Mouse (Mus musculus) heart, embryonic 12.5 days (tissue): ENCODE measurements around the gene Hdgfl2. TPM values are rescaled to one million over a fixed set of nuclear protein-coding genes. Genes with fewer than 3 reads are reported as not detected.

Source experiments
- ATAC-seq: fragments of 200-750 bp; cut with Nextera tagmentation; 2 replicates; pipeline ENCODE4 v1.8.0; 2017; ENCODE audit warnings: moderate TSS enrichment, moderate library complexity; ENCODE audit not compliant: insufficient number of reproducible peaks, low FRiP score
- H3K27ac ChIP-seq: fragments of 300-500 bp; sonication (generic); 2 replicates; pipeline ENCODE4 v1.5.1; 2016; ENCODE audit warnings: mild to moderate bottlenecking, moderate library complexity; ENCODE audit not compliant: poor library complexity, severe bottlenecking
- H3K27me3 ChIP-seq: fragments of 300-500 bp; sonication (generic); replicated peaks from 2 replicates; pipeline ENCODE4 v1.6.1; 2016; ENCODE audit warnings: mild to moderate bottlenecking, moderate library complexity
- H3K36me3 ChIP-seq: fragments of 300-500 bp; sonication (generic); 2 replicates; pipeline ENCODE4 v1.6.1; 2016; ENCODE audit warnings: mild to moderate bottlenecking, moderate library complexity
- H3K4me1 ChIP-seq: fragments of 300-500 bp; sonication (generic); replicated peaks from 2 replicates; pipeline ENCODE4 v1.6.1; 2016; ENCODE audit warnings: mild to moderate bottlenecking
- H3K4me2 ChIP-seq: fragments of 300-500 bp; sonication (generic); 2 replicates; pipeline ENCODE4 v1.6.1; 2016; ENCODE audit warnings: mild to moderate bottlenecking, moderate library complexity
- H3K4me3 ChIP-seq: fragments of 300-500 bp; sonication (generic); 2 replicates; pipeline ENCODE4 v1.5.1; 2016; ENCODE audit warnings: mild to moderate bottlenecking
- H3K9ac ChIP-seq: fragments of 300-500 bp; sonication (generic); 2 replicates; pipeline ENCODE4 v1.6.1; 2016; ENCODE audit warnings: mild to moderate bottlenecking, moderate library complexity
- H3K9me3 ChIP-seq: fragments of 300-500 bp; sonication (generic); replicated peaks from 2 replicates; pipeline ENCODE4 v1.6.1; 2016; ENCODE audit warnings: mild to moderate bottlenecking, moderate library complexity
- WGBS: fragments of 180-500 bp; shearing (Covaris S2); methylation state at CpG from one replicate; pipeline ENCODE4 v1.1.7; 2016; 5-methylcytosine and 5-hydroxymethylcytosine counted together
- polyA plus RNA-seq: library from polyadenylated mRNA; unstranded; fragments of >200 nt; fragmentation: Nextera tagmentation; extraction: Ambion mirVana; gene quantifications from 2 replicates; pipeline ENCODE4 v1.2.1, GENCODE M21; 2016

Gene Hdgfl2
- 93.1 and 95.1 TPM in 2 replicates for polyA plus RNA-seq

- peak within 1 kb of the TSS; percentile 92 for H3K4me3 ChIP-seq
- H3K4me1 ChIP-seq, result peaks cover 30% of the 10 kb centered on the region
- peak within 1 kb of the TSS; percentile 59 for H3K27ac ChIP-seq
- peaks cover 20% of the 10 kb centered on the region for H3K36me3 ChIP-seq
- H3K9me3 ChIP-seq, result no peaks in the 10 kb centered on the region
- no peaks in the 10 kb centered on the region for H3K27me3 ChIP-seq
- peak within 1 kb of the TSS; percentile 93 for H3K4me2 ChIP-seq
- peak; percentile 93 for ATAC-seq
- WGBS, result under 1% methylated on average over 61 of the region's 61 CpGs
- H3K9ac ChIP-seq, result peak within 1 kb of the TSS; percentile 92
Observed at GRCm38 (mm10) chr17:56078880-56079795, at the start of gene Hdgfl2. Gene Hdgfl2 (plus strand): TSS chr17:56079634.

- ATAC-seq, result no peak
- Histone ChIP-seq H3K36me3 (peaks cover 44% of the 10 kb centered on the region), H3K4me1 (peaks cover 88% of the 10 kb centered on the region), H3K9ac (no peak overlapping the region), H3K4me2 (no peak overlapping the region), H3K4me3 (no peak overlapping the region), H3K27ac (no peak overlapping the region), H3K9me3 (no peaks in the 10 kb centered on the region), H3K27me3 (no peaks in the 10 kb centered on the region)
- WGBS, result 86% methylated on average over 9 of the region's 9 CpGs
Observed at GRCm38 (mm10) chr17:56030238-56030870, 49.1 kb upstream of the Hdgfl2 start.

- peaks cover 84% of the 10 kb centered on the region for H3K4me1 ChIP-seq
- no peak overlapping the region for H3K4me2 ChIP-seq
- H3K4me3 ChIP-seq, result no peak overlapping the region
- WGBS, result 41% methylated on average over 5 of the region's 5 CpGs
- H3K36me3 ChIP-seq, result peaks cover 44% of the 10 kb centered on the region
- peak overlapping the region; percentile 20; the same call in 1 of the 2 replicates for H3K9ac ChIP-seq
- no peak overlapping the region for H3K27ac ChIP-seq
- no peaks in the 10 kb centered on the region for H3K9me3 ChIP-seq
- H3K27me3 ChIP-seq, result no peaks in the 10 kb centered on the region
- peak; percentile 34; the same call in 1 of the 2 replicates for ATAC-seq
Observed at GRCm38 (mm10) chr17:56030919-56031318, 48.5 kb upstream of the Hdgfl2 start.

GRCm38 (mm10) chr17:56031431-56031830 is 48.0 kb upstream of the Hdgfl2 start:
- Histone ChIP-seq H3K27ac (no peak overlapping the region), H3K27me3 (no peaks in the 10 kb centered on the region), H3K9me3 (no peaks in the 10 kb centered on the region), H3K4me2 (no peak overlapping the region), H3K4me3 (no peak overlapping the region), H3K4me1 (peaks cover 78% of the 10 kb centered on the region), H3K9ac (no peak overlapping the region), H3K36me3 (peaks cover 44% of the 10 kb centered on the region)
- WGBS, result 85% methylated on average over 7 of the region's 7 CpGs
- no peak for ATAC-seq

GRCm38 (mm10) chr17:56032127-56032733 is 47.2 kb upstream of the Hdgfl2 start:
- no peak overlapping the region for H3K4me3 ChIP-seq
- peak overlapping the region; percentile 26; the same call in 1 of the 2 replicates for H3K9ac ChIP-seq
- H3K4me1 ChIP-seq, result peaks cover 70% of the 10 kb centered on the region
- H3K27me3 ChIP-seq, result no peaks in the 10 kb centered on the region
- H3K4me2 ChIP-seq, result no peak overlapping the region
- H3K9me3 ChIP-seq, result no peaks in the 10 kb centered on the region
- H3K27ac ChIP-seq, result no peak overlapping the region
- peaks cover 43% of the 10 kb centered on the region for H3K36me3 ChIP-seq
- WGBS, result 73% methylated on average over 6 of the region's 6 CpGs
- no peak for ATAC-seq

- Histone ChIP-seq H3K4me2 (no peak overlapping the region), H3K9me3 (no peaks in the 10 kb centered on the region), H3K4me1 (peaks cover 64% of the 10 kb centered on the region), H3K27me3 (no peaks in the 10 kb centered on the region), H3K9ac (no peak overlapping the region), H3K36me3 (peaks cover 37% of the 10 kb centered on the region), H3K4me3 (no peak overlapping the region), H3K27ac (no peak overlapping the region)
- 75% methylated on average over 7 of the region's 7 CpGs for WGBS
- ATAC-seq, result no peak
Observed at GRCm38 (mm10) chr17:56032831-56033230, 46.6 kb upstream of the Hdgfl2 start.

GRCm38 (mm10) chr17:56034040-56034725 is 45.3 kb upstream of the Hdgfl2 start:
- Histone ChIP-seq H3K27ac (no peak overlapping the region), H3K9ac (peak overlapping the region; percentile 65), H3K4me3 (no peak overlapping the region), H3K36me3 (peaks cover 27% of the 10 kb centered on the region), H3K27me3 (no peaks in the 10 kb centered on the region), H3K4me1 (peaks cover 54% of the 10 kb centered on the region), H3K9me3 (no peaks in the 10 kb centered on the region), H3K4me2 (peak overlapping the region; percentile 72; the same call in 1 of the 2 replicates)
- no peak for ATAC-seq
- 81% methylated on average over 7 of the region's 7 CpGs for WGBS

- Histone ChIP-seq H3K4me3 (peak overlapping the region; percentile 88), H3K9me3 (no peaks in the 10 kb centered on the region), H3K4me2 (peak overlapping the region; percentile 72), H3K27ac (no peak overlapping the region), H3K4me1 (peaks cover 54% of the 10 kb centered on the region), H3K27me3 (no peaks in the 10 kb centered on the region), H3K9ac (peak overlapping the region; percentile 65), H3K36me3 (peaks cover 23% of the 10 kb centered on the region)
- WGBS, result 84% methylated on average over 6 of the region's 6 CpGs
- no peak for ATAC-seq
Observed at GRCm38 (mm10) chr17:56034726-56035100, 44.7 kb upstream of the Hdgfl2 start.

GRCm38 (mm10) chr17:56035216-56035615 is 44.2 kb upstream of the Hdgfl2 start:
- WGBS, result 72% methylated on average over 4 of the region's 4 CpGs
- Histone ChIP-seq H3K9ac (peak overlapping the region; percentile 65), H3K4me2 (peak overlapping the region; percentile 72), H3K4me1 (peaks cover 53% of the 10 kb centered on the region), H3K27me3 (no peaks in the 10 kb centered on the region), H3K36me3 (peaks cover 21% of the 10 kb centered on the region), H3K4me3 (peak overlapping the region; percentile 88), H3K9me3 (no peaks in the 10 kb centered on the region), H3K27ac (no peak overlapping the region)
- ATAC-seq, result no peak

GRCm38 (mm10) chr17:56036176-56036900 is 43.1 kb upstream of the Hdgfl2 start, which contains the start of gene Sh3gl1:
Gene Sh3gl1 (minus strand): TSS chr17:56036635.
- peaks cover 49% of the 10 kb centered on the region for H3K4me1 ChIP-seq
- H3K4me3 ChIP-seq, result peak within 1 kb of the TSS; percentile 88
- H3K9me3 ChIP-seq, result no peaks in the 10 kb centered on the region
- no peaks in the 10 kb centered on the region for H3K27me3 ChIP-seq
- H3K36me3 ChIP-seq, result peaks cover 18% of the 10 kb centered on the region
- WGBS, result under 1% methylated on average over 74 of the region's 74 CpGs
- peak within 1 kb of the TSS; percentile 79 for H3K27ac ChIP-seq
- H3K4me2 ChIP-seq, result peak within 1 kb of the TSS; percentile 72
- peak within 1 kb of the TSS; percentile 94 for H3K9ac ChIP-seq
- ATAC-seq, result peak; percentile 93
